Mouse (Mus musculus): Measurements from ENCODE around the gene Pcp2. TPM values are rescaled to one million over a fixed set of nuclear protein-coding genes. Genes with fewer than 3 reads are reported as not detected.

The Pcp2 gene
- polyA plus RNA-seq, 1 experiment from 2014 or later, result not detected

DNA sequence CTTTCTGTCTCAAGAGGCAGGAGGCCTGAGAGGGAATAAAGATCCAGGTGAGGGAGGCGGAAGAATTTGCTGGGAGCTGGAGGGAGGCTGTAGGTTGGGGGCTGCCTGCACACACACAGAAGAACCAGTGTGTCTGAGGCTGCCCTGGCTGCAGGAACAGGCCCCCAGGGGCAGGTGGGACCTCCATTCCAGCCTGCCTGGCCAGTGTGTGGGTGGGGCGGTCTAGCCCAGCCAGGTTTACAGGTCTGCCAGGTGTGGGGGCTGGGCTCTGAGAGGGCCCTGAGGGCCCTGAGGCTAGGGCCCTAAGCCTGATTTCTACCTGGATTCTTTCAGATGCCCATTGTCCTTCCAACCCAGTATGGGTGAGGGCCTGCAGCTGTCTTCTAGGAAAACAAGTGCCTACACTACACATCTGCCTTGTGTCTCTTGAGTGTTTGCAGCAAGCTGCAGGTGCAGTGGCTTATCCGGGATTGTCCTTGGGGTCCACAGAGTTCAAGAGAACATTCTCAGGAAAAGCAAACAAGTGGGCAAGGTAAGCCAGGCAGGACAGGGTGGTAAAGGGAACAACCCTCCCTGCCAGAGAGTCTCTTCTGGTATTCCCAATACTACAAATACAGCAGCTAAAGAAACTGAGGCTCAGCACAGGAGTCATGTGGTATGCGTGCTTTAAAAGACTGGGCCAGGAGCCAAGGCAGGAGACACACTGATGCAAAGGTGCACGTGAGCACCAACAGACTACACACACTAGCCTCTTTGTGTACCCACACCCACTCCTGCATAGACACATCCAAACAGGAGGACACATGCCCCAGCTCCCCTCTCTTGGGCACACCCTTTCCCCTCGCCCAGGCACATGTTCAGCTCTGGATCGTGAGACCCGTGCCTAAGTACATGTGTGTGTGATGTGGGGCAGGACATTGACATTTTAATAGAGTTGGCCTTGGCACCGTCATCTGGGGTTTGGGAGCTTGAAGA is 45.7 kb downstream of the Pcp2 start:
- H3K4me3 ChIP-seq (ENCODE audit: low read depth, low read length), result no peak overlapping the region
- no peak overlapping the region for H3K4me2 ChIP-seq (replicated peaks; ENCODE audit: low read depth)
- ATAC-seq, result peak; percentile 34
- no peak overlapping the region for H3K27ac ChIP-seq (ENCODE audit: low read depth, low read length)
- H3K9me3 ChIP-seq (ENCODE audit: control insufficient read depth), result no peaks in the 10 kb centered on the region
- H3K9ac ChIP-seq (ENCODE audit: low read depth, low read length), result no peak overlapping the region
- 56% methylated on average over 9 of the region's 9 CpGs for WGBS
- no peak for TF ChIP-seq CTCF (IDR thresholded peaks at IDR 0.05; ENCODE audit: low read depth)
- H3K4me1 ChIP-seq (replicated peaks; ENCODE audit: control insufficient read depth, insufficient read depth, low read length), result 0 out of 2 replicates have a peak, but pooled peaks cover 3% of the 10 kb centered on the region
- no peaks in the 10 kb centered on the region for H3K36me3 ChIP-seq (ENCODE audit: control insufficient read depth, insufficient read depth)
- H3K27me3 ChIP-seq (replicated peaks; ENCODE audit: control insufficient read depth, insufficient read depth, low read length), result no peaks in the 10 kb centered on the region

DNA sequence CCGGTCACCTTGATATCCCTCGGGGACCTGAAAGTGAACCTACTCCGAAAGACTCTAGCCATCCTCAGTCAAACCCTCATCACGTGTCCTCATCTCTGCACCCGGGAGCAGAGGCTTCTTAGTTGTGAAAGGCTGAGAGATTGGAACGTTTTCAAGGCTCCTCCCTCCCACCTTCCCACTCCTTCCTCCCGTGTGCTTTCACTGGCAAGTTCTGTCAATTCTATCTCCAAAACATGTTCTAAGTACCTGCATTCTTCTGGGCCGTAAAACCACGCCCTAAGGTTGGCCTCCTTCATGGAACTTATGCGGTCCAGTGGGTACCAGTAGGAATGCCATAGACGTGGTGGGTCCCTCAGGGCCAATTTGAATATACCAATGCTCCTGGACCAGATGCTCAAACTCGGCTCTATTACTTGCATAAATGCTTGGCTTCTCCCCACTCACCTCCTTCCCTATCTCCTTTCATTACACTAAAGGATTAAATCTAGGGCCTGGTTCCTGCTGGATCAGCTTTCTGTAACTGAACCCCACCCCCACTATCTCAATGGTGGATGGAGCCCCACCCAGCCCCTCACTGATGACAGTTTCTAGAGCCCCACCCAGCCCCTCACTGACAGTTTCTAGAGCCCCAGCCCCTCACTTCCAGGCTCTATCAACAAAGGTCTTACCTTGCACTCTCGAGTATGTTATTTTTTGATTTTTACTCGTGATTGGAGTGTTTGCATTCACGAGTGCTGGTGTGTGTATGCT is 49.0 kb downstream of the Pcp2 start:
- Histone ChIP-seq H3K9me3 (ENCODE audit: control insufficient read depth) (no peaks in the 10 kb centered on the region), H3K27me3 (replicated peaks; ENCODE audit: control insufficient read depth, insufficient read depth, low read length) (no peaks in the 10 kb centered on the region), H3K4me2 (replicated peaks; ENCODE audit: low read depth) (no peak overlapping the region), H3K27ac (ENCODE audit: low read depth, low read length) (no peak overlapping the region), H3K36me3 (ENCODE audit: control insufficient read depth, insufficient read depth) (no peaks in the 10 kb centered on the region), H3K4me3 (ENCODE audit: low read depth, low read length) (no peak overlapping the region), H3K9ac (ENCODE audit: low read depth, low read length) (no peak overlapping the region), H3K4me1 (replicated peaks; ENCODE audit: control insufficient read depth, insufficient read depth, low read length) (0 out of 2 replicates have a peak, but pooled peaks cover 3% of the 10 kb centered on the region)
- 45% methylated on average over 15 of the region's 15 CpGs for WGBS
- TF ChIP-seq CTCF (IDR thresholded peaks at IDR 0.05; ENCODE audit: low read depth), result no peak
- ATAC-seq, result 0 out of 2 replicates have a peak, but pooled peaks have one; percentile 18

DNA sequence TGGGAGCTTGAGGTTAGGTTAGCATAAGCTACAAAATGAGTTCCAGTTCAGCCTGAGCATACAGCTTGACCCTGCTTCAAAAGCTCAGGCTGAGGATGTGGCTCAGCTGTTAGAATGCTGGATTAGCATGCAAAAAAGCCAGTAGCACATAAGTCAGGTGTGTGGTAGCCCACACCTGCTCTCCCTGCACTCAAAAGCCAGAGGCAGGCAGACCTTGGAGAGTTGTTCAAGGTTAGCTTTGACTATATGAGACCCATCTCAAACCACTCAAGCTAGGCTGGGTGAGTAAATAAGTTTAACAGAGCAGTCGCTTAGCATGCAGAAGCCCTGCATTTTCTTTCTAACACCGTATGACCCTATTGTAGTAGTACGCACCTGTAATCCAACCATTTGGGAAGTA is 50.8 kb downstream of the Pcp2 start:
- ATAC-seq, result no peak
- no peaks in the 10 kb centered on the region for H3K36me3 ChIP-seq (ENCODE audit: control insufficient read depth, insufficient read depth)
- 0 out of 2 replicates have a peak, but pooled peaks cover 2% of the 10 kb centered on the region for H3K4me1 ChIP-seq (replicated peaks; ENCODE audit: control insufficient read depth, insufficient read depth, low read length)
- H3K27ac ChIP-seq (ENCODE audit: low read depth, low read length), result no peak overlapping the region
- H3K4me2 ChIP-seq (replicated peaks; ENCODE audit: low read depth), result no peak overlapping the region
- TF ChIP-seq CTCF (IDR thresholded peaks at IDR 0.05; ENCODE audit: low read depth), result no peak
- no peak overlapping the region for H3K9ac ChIP-seq (ENCODE audit: low read depth, low read length)
- no peaks in the 10 kb centered on the region for H3K27me3 ChIP-seq (replicated peaks; ENCODE audit: control insufficient read depth, insufficient read depth, low read length)
- 95% methylated on average over 3 of the region's 3 CpGs for WGBS
- H3K4me3 ChIP-seq (ENCODE audit: low read depth, low read length), result no peak overlapping the region
- H3K9me3 ChIP-seq (ENCODE audit: control insufficient read depth), result no peaks in the 10 kb centered on the region

Other genes with a start within 250 kb of the Pcp2 start
- gene Arhgef18, start 232.5 kb downstream of the Pcp2 start, polyA plus RNA-seq (2015; fragmentation: Nextera tagmentation; extraction: Ambion mirVana), result 4.5 and 5.7 TPM in 2 replicates
- gene Pex11g, start 157.9 kb downstream of the Pcp2 start, polyA plus RNA-seq (2015; fragmentation: Nextera tagmentation; extraction: Ambion mirVana), result 14.3 and 14.9 TPM in 2 replicates
- gene Tex45, start 154.7 kb downstream of the Pcp2 start, polyA plus RNA-seq (2015; fragmentation: Nextera tagmentation; extraction: Ambion mirVana), result not detected in 2 replicates
- 16.5 and 18.1 TPM in 2 replicates for gene Zfp358, start 132.4 kb downstream of the Pcp2 start, polyA plus RNA-seq (2015; fragmentation: Nextera tagmentation; extraction: Ambion mirVana)
- gene Mcoln1, start 125.1 kb downstream of the Pcp2 start, polyA plus RNA-seq (2015; fragmentation: Nextera tagmentation; extraction: Ambion mirVana), result 105 and 123 TPM in 2 replicates
- gene Pnpla6, start 110.2 kb downstream of the Pcp2 start, polyA plus RNA-seq (2015; fragmentation: Nextera tagmentation; extraction: Ambion mirVana), result 36.1 and 43.9 TPM in 2 replicates
- gene C330021F23Rik, start 57.6 kb downstream of the Pcp2 start, polyA plus RNA-seq (2015; fragmentation: Nextera tagmentation; extraction: Ambion mirVana), result 0.63 and 0.76 TPM in 2 replicates
- gene Camsap3, start 38.3 kb downstream of the Pcp2 start, polyA plus RNA-seq (2015; fragmentation: Nextera tagmentation; extraction: Ambion mirVana), result 20.9 and 22.9 TPM in 2 replicates
- 16.8 and 17.5 TPM in 2 replicates for gene Xab2, start 4.2 kb downstream of the Pcp2 start, polyA plus RNA-seq (2015; fragmentation: Nextera tagmentation; extraction: Ambion mirVana)
- 152 TPM in 2 replicates for gene Pet100, start 4.0 kb downstream of the Pcp2 start, polyA plus RNA-seq (2015; fragmentation: Nextera tagmentation; extraction: Ambion mirVana)
- gene Stxbp2, start 5.4 kb upstream of the Pcp2 start, polyA plus RNA-seq (2015; fragmentation: Nextera tagmentation; extraction: Ambion mirVana), result 163 and 185 TPM in 2 replicates
- not detected in 2 replicates for gene Retn, start 30.2 kb upstream of the Pcp2 start, polyA plus RNA-seq (2015; fragmentation: Nextera tagmentation; extraction: Ambion mirVana)
- 0.09 and 0.22 TPM in 2 replicates for gene Mcemp1, start 40.2 kb upstream of the Pcp2 start, polyA plus RNA-seq (2015; fragmentation: Nextera tagmentation; extraction: Ambion mirVana)
- gene Fcor, start 46.8 kb upstream of the Pcp2 start, polyA plus RNA-seq (2015; fragmentation: Nextera tagmentation; extraction: Ambion mirVana), result 1.5 and 2.8 TPM in 2 replicates
- gene Trappc5, start 50.8 kb upstream of the Pcp2 start, polyA plus RNA-seq (2015; fragmentation: Nextera tagmentation; extraction: Ambion mirVana), result 22.8 and 23.9 TPM in 2 replicates
- not detected in 2 replicates for gene Fcer2a, start 68.6 kb upstream of the Pcp2 start, polyA plus RNA-seq (2015; fragmentation: Nextera tagmentation; extraction: Ambion mirVana)
- not detected in 2 replicates for gene Clec4g, start 95.1 kb upstream of the Pcp2 start, polyA plus RNA-seq (2015; fragmentation: Nextera tagmentation; extraction: Ambion mirVana)
- gene Cd209a, start 123.4 kb upstream of the Pcp2 start, polyA plus RNA-seq (2015; fragmentation: Nextera tagmentation; extraction: Ambion mirVana), result 0.22 and 0.27 TPM in 2 replicates
- not detected in 2 replicates for gene Cd209e, start 228.8 kb upstream of the Pcp2 start, polyA plus RNA-seq (2015; fragmentation: Nextera tagmentation; extraction: Ambion mirVana)

Data from intestine, postnatal 0 days (tissue).